ENCODE assay signal across 25 mouse cellular contexts in genomic region chr1:62412019-62412418, GRCm38 (mm10).
A peak's percentile ranks its signal among the peaks of the same experiment; 100 is the strongest.
DNase-seq lines count a peak whose midpoint lies in the region; ATAC-seq and TF ChIP-seq lines count a peak whose summit lies in the region.
"Had no signal": no experiment of that assay in that cellular context is flagged by ENCODE, and none has a peak within 500 bp of the region (broad histone marks: within the 10 kb centered on the region; RNA-seq: fewer than 3 reads in every experiment).

No protein-coding gene starts in this region.

- peaks cover 7% of the 10 kb centered on the region for H3K4me1 ChIP-seq in heart, adult 2 months (ENCODE audit: control insufficient read depth, insufficient read depth, low read length)
- peaks cover 13% of the 10 kb centered on the region for H3K4me1 ChIP-seq in lung, embryonic 16.5 days (replicated peaks; ENCODE audit: control insufficient read depth, insufficient read depth, low read length)
- H3K4me1 ChIP-seq: hindbrain, embryonic 10.5 days had no signal

- no peak for TF ChIP-seq CTCF in heart, adult 2 months (IDR thresholded peaks at IDR 0.05)

- H3K9ac ChIP-seq in heart, adult 2 months (ENCODE audit: low read depth, low read length): no peak overlapping the region
- no peak overlapping the region for H3K9ac ChIP-seq in lung, embryonic 16.5 days (ENCODE audit: low read length)
- H3K9ac ChIP-seq: forebrain, embryonic 13.5 days; heart, embryonic 12.5 days; heart, embryonic 15.5 days; hindbrain, embryonic 13.5 days had no signal

- DNase-seq in heart, adult 11 months: peak; percentile 88
- DNase-seq in heart, adult 2 months: no peak
- DNase-seq in lung, postnatal 25 days (ENCODE audit: low spot score): no peak
- DNase-seq in lung, postnatal 14 days: peak; percentile 5
- no peak for DNase-seq in lung, adult 18-20 months
- no peak for DNase-seq in embryo, embryonic 11 days
- DNase-seq: adrenal gland, adult 8-10 months; cerebellum, adult 11 months; cerebellum, adult 2 months; cerebellum, adult 9-11 months; cerebellum, postnatal 25 days; gastrocnemius, postnatal 10 days; gastrocnemius, postnatal 36 days; heart, postnatal 10 days; heart, postnatal 36 days had no signal

- no peaks in the 10 kb centered on the region for H3K27me3 ChIP-seq in heart, adult 2 months (ENCODE audit: control insufficient read depth, insufficient read depth, low read length)
- no peaks in the 10 kb centered on the region for H3K27me3 ChIP-seq in lung, embryonic 16.5 days (ENCODE audit: control insufficient read depth, insufficient read depth, low read depth, low read length)
- H3K27me3 ChIP-seq: heart, embryonic 12.5 days; heart, embryonic 15.5 days; hindbrain, embryonic 13.5 days had no signal

- no peak for TF ChIP-seq EP300 in heart, adult 2 months (IDR thresholded peaks at IDR 0.05; ENCODE audit: insufficient read depth, low read depth, low read length)

- TF ChIP-seq POLR2A in heart, adult 2 months (IDR thresholded peaks at IDR 0.05; ENCODE audit: insufficient read depth, low read depth, low read length): no peak

- H3K27ac ChIP-seq in heart, adult 2 months: no peak overlapping the region
- no peak overlapping the region for H3K27ac ChIP-seq in lung, embryonic 16.5 days (ENCODE audit: low read length)
- H3K27ac ChIP-seq: forebrain, embryonic 10.5 days; forebrain, embryonic 13.5 days; heart, embryonic 15.5 days; hindbrain, embryonic 10.5 days; hindbrain, embryonic 13.5 days had no signal

- H3K79me2 ChIP-seq in heart, adult 2 months (replicated peaks; ENCODE audit: control insufficient read depth, insufficient read depth, low read length): no peaks in the 10 kb centered on the region

- WGBS in heart, adult 2 months: 53% methylated on average over 4 of the region's 4 CpGs
- 43% methylated on average over 4 of the region's 4 CpGs for WGBS in lung, embryonic 16.5 days

- intact Hi-C loops in heart, adult 2 months (cut with DNase I): loop anchor here (5.0 kb wide), 1 partner anchor 290 kb away; the partner anchor contains the start of gene Nrp2

- peak; percentile 46; the same call in 1 of the 2 replicates for ATAC-seq in lung, embryonic 16.5 days (ENCODE audit: low read depth)
- peak; percentile 11; the same call in 1 of the 2 replicates for ATAC-seq in megakaryocyte, adult 5-6 weeks (ENCODE audit: poor library complexity, severe bottlenecking)
- ATAC-seq: CD4-positive, CD25-positive, alpha-beta regulatory T cell, adult 4 months; hindbrain, embryonic 16.5 days had no signal

- no peak overlapping the region for H3K4me2 ChIP-seq in lung, embryonic 16.5 days (ENCODE audit: low read depth, low read length)
- H3K4me2 ChIP-seq: forebrain, embryonic 13.5 days; heart, embryonic 12.5 days; heart, embryonic 15.5 days; hindbrain, embryonic 13.5 days had no signal

- H3K36me3 ChIP-seq in heart, adult 2 months (ENCODE audit: control insufficient read depth, insufficient read depth, low read length): peaks cover 2% of the 10 kb centered on the region; the same call in 1 of the 2 replicates
- no peaks in the 10 kb centered on the region for H3K36me3 ChIP-seq in lung, embryonic 16.5 days (ENCODE audit: control insufficient read depth, insufficient read depth, low read length)
- H3K36me3 ChIP-seq: forebrain, embryonic 10.5 days; heart, embryonic 12.5 days; heart, embryonic 15.5 days; hindbrain, embryonic 10.5 days; hindbrain, embryonic 13.5 days had no signal

- no peaks in the 10 kb centered on the region for H3K9me3 ChIP-seq in lung, embryonic 16.5 days (ENCODE audit: control insufficient read depth, low read length)
- H3K9me3 ChIP-seq: forebrain, embryonic 10.5 days; forebrain, embryonic 13.5 days; heart, embryonic 12.5 days; heart, embryonic 15.5 days; hindbrain, embryonic 10.5 days; hindbrain, embryonic 13.5 days had no signal

- H3K4me3 ChIP-seq in heart, adult 2 months: no peak overlapping the region
- H3K4me3 ChIP-seq in lung, embryonic 16.5 days (ENCODE audit: low read length): no peak overlapping the region
- H3K4me3 ChIP-seq: forebrain, embryonic 10.5 days; forebrain, embryonic 13.5 days; heart, embryonic 12.5 days; heart, embryonic 15.5 days; hindbrain, embryonic 10.5 days; hindbrain, embryonic 13.5 days had no signal

Comparison
In these comparisons a context has a peak if more than half of its experiments do, and no peak if none do; other contexts are left out.
1. DNase-seq: peak in heart, adult 11 months (single experiment) and lung, postnatal 14 days (single experiment); none in heart, adult 2 months (0 of 2), lung, postnatal 25 days (single experiment), lung, adult 18-20 months (0 of 2) and embryo, embryonic 11 days (single experiment).